Mouse (Mus musculus) erythroid progenitor cell, adult 5-6 weeks (primary cell): ENCODE data around the gene Ccdc54. TPM values are rescaled to one million over a fixed set of nuclear protein-coding genes. Genes with fewer than 3 reads are reported as not detected.

Experiments
- ATAC-seq: replicated peaks from 2 replicates; pipeline ENCODE4 v1.8.0; 2016; ENCODE audit warnings: moderate number of reproducible peaks, mild to moderate bottlenecking, moderate TSS enrichment, inconsistent platforms; ENCODE audit not compliant: poor library complexity, low FRiP score, severe bottlenecking
- total RNA-seq, 2 experiments: library from RNA; stranded (forward) in 1 of 2; stranded (reverse) in 1 of 2; fragments of 150-400 nt in 1 of 2; fragments of 186-747, 209-891 nt in 1 of 2; gene quantifications; 2 replicates each; pipeline versions ENCODE4 v1.2.3 to v1.2.4; 2015 to 2017; ENCODE audit warnings: low replicate concordance in 2 of 2

The Ccdc54 gene
- total RNA-seq, 2 experiments from 2014 or later, result not detected

- no peak for ATAC-seq
These were observed 39.0 kb downstream of the Ccdc54 start for GRCm38 (mm10) chr16:50551871-50552528.

GRCm38 (mm10) chr16:50550927-50551326 lies 40.0 kb downstream of the Ccdc54 start:
- ATAC-seq, result no peak

- no peak for ATAC-seq
These were observed 48.2 kb downstream of the Ccdc54 start for GRCm38 (mm10) chr16:50542554-50543333.

Other genes with a start within 250 kb of the Ccdc54 start
- 7.2 and 13.0 TPM in 2 replicates for gene Bbx, start 158.8 kb downstream of the Ccdc54 start, total RNA-seq (2015; ENCODE audit: low replicate concordance)
- gene Bbx, start 158.8 kb downstream of the Ccdc54 start, total RNA-seq (2017; ENCODE audit: low replicate concordance), result 2.8 and 5.9 TPM in 2 replicates